Mouse (Mus musculus): ENCODE measurements around the gene Mycbpap. TPM values are rescaled to one million over a fixed set of nuclear protein-coding genes. Genes with fewer than 3 reads are reported as not detected.

Mycbpap gene
- polyA plus RNA-seq, 1 experiment = 0.02 TPM

DNA sequence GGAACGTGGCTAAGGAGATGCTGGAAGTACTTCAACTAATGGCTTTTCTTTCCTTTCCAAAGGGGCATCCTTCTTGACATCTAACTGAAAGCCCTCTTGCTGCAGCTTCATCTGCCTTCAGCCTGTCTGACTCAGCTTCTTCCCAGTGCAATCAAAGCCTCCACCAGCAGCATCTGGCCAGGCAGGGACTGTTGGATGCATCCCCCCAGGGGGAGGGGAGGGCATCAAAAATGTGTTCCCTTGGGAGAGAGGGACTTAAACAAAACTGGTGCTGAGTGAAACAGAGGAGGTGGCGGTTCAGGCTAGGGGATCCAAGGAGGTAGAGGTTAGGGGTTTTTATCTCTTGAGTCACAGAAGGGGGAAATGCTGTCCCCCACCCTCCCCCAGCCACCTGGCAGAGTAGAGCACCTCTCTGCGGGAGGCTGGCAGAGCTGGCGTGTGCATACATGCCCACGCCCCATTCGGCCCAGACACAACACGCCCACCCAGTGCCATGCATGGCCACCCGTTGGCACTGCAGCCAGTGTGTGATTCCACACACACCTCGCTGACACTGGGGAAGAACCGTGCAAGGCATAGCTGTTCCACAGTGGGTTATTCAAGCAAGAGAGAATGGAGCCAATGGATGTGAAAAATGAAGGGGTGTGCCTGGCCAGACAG, 66.3 kb downstream of the Mycbpap start:
- TF ChIP-seq MAX (IDR thresholded peaks at IDR 0.05; ENCODE audit: low read depth) (no peak), SRF (IDR thresholded peaks at IDR 0.05; ENCODE audit: control insufficient read depth, insufficient read length, low read depth) (no peak), POLR2A (IDR thresholded peaks at IDR 0.05; ENCODE audit: insufficient read length, low read depth) (no peak), USF1 (IDR thresholded peaks at IDR 0.05; ENCODE audit: low read depth) (no peak), POLR2AphosphoS2 (IDR thresholded peaks at IDR 0.05; ENCODE audit: insufficient read length, low read depth) (no peak), TCF3 (IDR thresholded peaks at IDR 0.05; ENCODE audit: insufficient read length, low read depth) (no peak), E2F4 (IDR thresholded peaks at IDR 0.05; ENCODE audit: insufficient read depth) (no peak), CEBPB (IDR thresholded peaks at IDR 0.05; ENCODE audit: insufficient read depth, poor library complexity, severe bottlenecking) (no peak), TCF12 (IDR thresholded peaks at IDR 0.05; ENCODE audit: insufficient read depth, poor library complexity, severe bottlenecking) (no peak), MYOD1 (IDR thresholded peaks at IDR 0.05; ENCODE audit: control insufficient read depth in 1 of 3, insufficient read length in 2 of 3, low read depth in 2 of 3) (no peak), REST (IDR thresholded peaks at IDR 0.05; ENCODE audit: insufficient read depth, insufficient read length) (no peak), MYOG (IDR thresholded peaks at IDR 0.05; ENCODE audit: control insufficient read depth in 1 of 3, insufficient read depth in 1 of 3, insufficient read length in 2 of 3, low read depth in 2 of 3) (no peak)
- no peaks in the 10 kb centered on the region for H3K79me2 ChIP-seq (ENCODE audit: control insufficient read depth, insufficient read depth)
- H3K4me2 ChIP-seq (ENCODE audit: low read depth) = no peak overlapping the region
- H3ac ChIP-seq (ENCODE audit: control insufficient read depth, insufficient read length) = no peak overlapping the region
- no peak overlapping the region for H3K4me3 ChIP-seq
- no peaks in the 10 kb centered on the region for H3K36me3 ChIP-seq (ENCODE audit: control insufficient read depth, insufficient read depth)
- peaks cover 69% of the 10 kb centered on the region for H3K27me3 ChIP-seq (ENCODE audit: control insufficient read depth, insufficient read depth, insufficient read length)

DNA sequence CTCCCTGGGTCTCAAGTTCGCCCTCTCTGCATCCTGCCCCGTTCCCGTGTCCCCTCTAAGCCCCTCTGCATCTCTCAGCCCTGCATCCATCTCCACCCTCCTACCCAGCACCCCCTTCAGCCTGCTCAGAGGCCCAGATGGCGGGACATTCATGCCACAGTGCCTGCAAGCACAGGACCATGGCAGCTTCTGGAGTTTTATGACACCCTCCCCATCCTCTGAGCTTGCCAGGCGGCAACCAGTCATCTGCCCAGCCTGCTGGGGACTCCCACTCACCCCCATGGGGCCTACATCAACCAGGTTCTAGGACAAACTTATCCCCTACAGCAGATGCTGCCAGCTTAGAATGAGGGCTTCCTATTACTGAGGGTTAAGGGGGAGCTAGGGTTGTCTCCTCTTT, 66.8 kb downstream of the Mycbpap start:
- peaks cover 74% of the 10 kb centered on the region for H3K27me3 ChIP-seq (ENCODE audit: control insufficient read depth, insufficient read depth, insufficient read length)
- H3K36me3 ChIP-seq (ENCODE audit: control insufficient read depth, insufficient read depth) = no peaks in the 10 kb centered on the region
- H3K4me2 ChIP-seq (ENCODE audit: low read depth) = no peak overlapping the region

More for the DNA sequence above, 66.8 kb downstream of the Mycbpap start:
- H3K79me2 ChIP-seq (ENCODE audit: control insufficient read depth, insufficient read depth) = no peaks in the 10 kb centered on the region
- H3K4me3 ChIP-seq = no peak overlapping the region
- H3ac ChIP-seq (ENCODE audit: control insufficient read depth, insufficient read length) = no peak overlapping the region
- TF ChIP-seq MAX (IDR thresholded peaks at IDR 0.05; ENCODE audit: low read depth) (no peak), REST (IDR thresholded peaks at IDR 0.05; ENCODE audit: insufficient read depth, insufficient read length) (no peak), POLR2A (IDR thresholded peaks at IDR 0.05; ENCODE audit: insufficient read length, low read depth) (no peak), E2F4 (IDR thresholded peaks at IDR 0.05; ENCODE audit: insufficient read depth) (no peak), USF1 (IDR thresholded peaks at IDR 0.05; ENCODE audit: low read depth) (no peak), TCF3 (IDR thresholded peaks at IDR 0.05; ENCODE audit: insufficient read length, low read depth) (no peak), MYOD1 (IDR thresholded peaks at IDR 0.05; ENCODE audit: control insufficient read depth in 1 of 3, insufficient read length in 2 of 3, low read depth in 2 of 3) (no peak), CEBPB (IDR thresholded peaks at IDR 0.05; ENCODE audit: insufficient read depth, poor library complexity, severe bottlenecking) (no peak), MYOG (IDR thresholded peaks at IDR 0.05; ENCODE audit: control insufficient read depth in 1 of 3, insufficient read depth in 1 of 3, insufficient read length in 2 of 3, low read depth in 2 of 3) (no peak), SRF (IDR thresholded peaks at IDR 0.05; ENCODE audit: control insufficient read depth, insufficient read length, low read depth) (no peak), TCF12 (IDR thresholded peaks at IDR 0.05; ENCODE audit: insufficient read depth, poor library complexity, severe bottlenecking) (no peak), POLR2AphosphoS2 (IDR thresholded peaks at IDR 0.05; ENCODE audit: insufficient read length, low read depth) (no peak)

Other genes starting within 250 kb of the Mycbpap start
- gene Gm21885, start 239.9 kb downstream of the Mycbpap start, polyA plus RNA-seq (2012; fragmentation: generic; extraction: Trizol) = not detected
- 15.4 TPM for gene Luc7l3, start 199.8 kb downstream of the Mycbpap start, polyA plus RNA-seq (2012; fragmentation: generic; extraction: Trizol)
- gene Ankrd40, start 193.7 kb downstream of the Mycbpap start, polyA plus RNA-seq (2012; fragmentation: generic; extraction: Trizol) = 105 TPM
- gene Abcc3, start 128.7 kb downstream of the Mycbpap start, polyA plus RNA-seq (2012; fragmentation: generic; extraction: Trizol) = not detected
- gene Cacna1g, start 47.5 kb downstream of the Mycbpap start, polyA plus RNA-seq (2012; fragmentation: generic; extraction: Trizol) = 0.05 TPM
- gene Spata20, start 35.6 kb downstream of the Mycbpap start, polyA plus RNA-seq (2012; fragmentation: generic; extraction: Trizol) = not detected
- gene Epn3, start 21.8 kb downstream of the Mycbpap start, polyA plus RNA-seq (2012; fragmentation: generic; extraction: Trizol) = 0.05 TPM
- 3.7 TPM for gene Rsad1, start 27.5 kb upstream of the Mycbpap start, polyA plus RNA-seq (2012; fragmentation: generic; extraction: Trizol)
- gene Chad, start 43.3 kb upstream of the Mycbpap start, polyA plus RNA-seq (2012; fragmentation: generic; extraction: Trizol) = 0.10 TPM
- gene Acsf2, start 80.1 kb upstream of the Mycbpap start, polyA plus RNA-seq (2012; fragmentation: generic; extraction: Trizol) = 5.8 TPM
- 208 TPM for gene Lrrc59, start 108.0 kb upstream of the Mycbpap start, polyA plus RNA-seq (2012; fragmentation: generic; extraction: Trizol)
- 59.9 TPM for gene Mrpl27, start 132.0 kb upstream of the Mycbpap start, polyA plus RNA-seq (2012; fragmentation: generic; extraction: Trizol)
- gene Eme1, start 132.2 kb upstream of the Mycbpap start, polyA plus RNA-seq (2012; fragmentation: generic; extraction: Trizol) = 2.7 TPM
- 14.8 TPM for gene Xylt2, start 155.8 kb upstream of the Mycbpap start, polyA plus RNA-seq (2012; fragmentation: generic; extraction: Trizol)
- gene Gm11541, start 182.8 kb upstream of the Mycbpap start, polyA plus RNA-seq (2012; fragmentation: generic; extraction: Trizol) = not detected
- 0.11 TPM for gene Cdc34b, start 220.0 kb upstream of the Mycbpap start, polyA plus RNA-seq (2012; fragmentation: generic; extraction: Trizol)